Mouse (Mus musculus) MEL (cell line): ENCODE results near the gene Racgap1. TPM values are rescaled to one million over a fixed set of nuclear protein-coding genes. Genes with fewer than 3 reads are reported as not detected.

ENCODE experiments used
- DNase-seq: peaks from one replicate; pipeline ENCODE4 v3.0.0; 2011; ENCODE audit warnings: low read depth, low spot score
- H3K27ac ChIP-seq: 2 replicates; pipeline ENCODE4 v1.5.1; 2012; ENCODE audit warnings: low read depth, mild to moderate bottlenecking, control low read depth, low read length, moderate library complexity; ENCODE audit not compliant: control insufficient read depth
- H3K27me3 ChIP-seq, 2 experiments: fragments of 150-350 bp in 1 of 2; sonication (generic) in 1 of 2; 2 replicates each; pipeline ENCODE4 v1.6.1; 2012; ENCODE audit warnings: low read length in 2 of 2, mild to moderate bottlenecking in 2 of 2, improper control_type of control experiment in 1 of 2, moderate library complexity in 1 of 2; ENCODE audit not compliant: insufficient read depth in 2 of 2, control insufficient read depth in 1 of 2
- H3K36me3 ChIP-seq, 2 experiments: 2 replicates each; pipeline ENCODE4 v1.6.1; 2012 to 2014; ENCODE audit warnings: low read length in 2 of 2, improper control_type of control experiment in 1 of 2, inconsistent platforms in 1 of 2, mild to moderate bottlenecking in 1 of 2; ENCODE audit not compliant: insufficient read depth in 2 of 2, control insufficient read depth in 1 of 2
- H3K4me1 ChIP-seq, 2 experiments: fragments of 150-350 bp in 1 of 2; sonication (generic) in 1 of 2; 2 replicates each; pipeline ENCODE4 v1.6.1; 2012; ENCODE audit warnings: low read length in 2 of 2, improper control_type of control experiment in 1 of 2, mild to moderate bottlenecking in 1 of 2; ENCODE audit not compliant: insufficient read depth in 2 of 2, control insufficient read depth in 1 of 2
- H3K4me3 ChIP-seq, 2 experiments: fragments of 150-350 bp in 1 of 2; sonication (generic) in 1 of 2; 2 replicates each; pipeline ENCODE4 v1.5.1; 2012; ENCODE audit warnings: low read depth in 2 of 2, low read length in 2 of 2, mild to moderate bottlenecking in 2 of 2, moderate library complexity in 2 of 2, control low read depth in 1 of 2, improper control_type of control experiment in 1 of 2; ENCODE audit not compliant: control insufficient read depth in 1 of 2, insufficient read depth in 1 of 2
- H3K79me2 ChIP-seq: 2 replicates; pipeline ENCODE4 v1.6.1; 2012; ENCODE audit warnings: mild to moderate bottlenecking, low read length, moderate library complexity; ENCODE audit not compliant: control insufficient read depth, poor library complexity, insufficient read depth
- H3K9ac ChIP-seq: 2 replicates; pipeline ENCODE4 v1.6.1; 2012; ENCODE audit warnings: low read depth, mild to moderate bottlenecking, control low read depth, low read length, moderate library complexity; ENCODE audit not compliant: control insufficient read depth, poor library complexity, severe bottlenecking
- H3K9me3 ChIP-seq: fragments of 150-350 bp; sonication (generic); replicated peaks from 2 replicates; pipeline ENCODE4 v1.6.1; 2012; ENCODE audit warnings: mild to moderate bottlenecking, low read length, improper control_type of control experiment, moderate library complexity; ENCODE audit not compliant: insufficient read depth
- CHD1 ChIP-seq: IDR thresholded peaks from 2 replicates; pipeline ENCODE4 v1.6.1; 2012; ENCODE audit warnings: low read depth, mild to moderate bottlenecking, inconsistent platforms, low read length, improper control_type of control experiment
- CHD2 ChIP-seq: IDR thresholded peaks from 2 replicates; pipeline ENCODE4 v1.6.1; 2011; ENCODE audit warnings: low read length, improper control_type of control experiment
- CTCF ChIP-seq, 3 experiments: IDR thresholded peaks in 2 of 3; conservative IDR thresholded peaks in 1 of 3; 2 replicates each; pipeline ENCODE4 v1.5.1; 2011 to 2012; ENCODE audit warnings: low read length in 3 of 3, low read depth in 2 of 3, mild to moderate bottlenecking in 2 of 3, improper control_type of control experiment in 1 of 3, inconsistent platforms in 1 of 3, mixed read lengths in 1 of 3, moderate library complexity in 1 of 3; ENCODE audit not compliant: control insufficient read depth in 1 of 3, insufficient read depth in 1 of 3, poor library complexity in 1 of 3, severe bottlenecking in 1 of 3
- ELF1 ChIP-seq: IDR thresholded peaks from 2 replicates; pipeline ENCODE4 v1.6.1; 2014; ENCODE audit warnings: low read depth, mild to moderate bottlenecking, inconsistent platforms, low read length, improper control_type of control experiment, moderate library complexity
- EP300 ChIP-seq, 2 experiments: IDR thresholded peaks; 2 replicates each; pipeline ENCODE4 v1.6.1; 2011; ENCODE audit warnings: improper control_type of control experiment in 2 of 2, low read length in 2 of 2, low read depth in 1 of 2, mild to moderate bottlenecking in 1 of 2
- ETS1 ChIP-seq: IDR thresholded peaks from 2 replicates; pipeline ENCODE4 v1.6.1; 2012; ENCODE audit warnings: low read depth, mild to moderate bottlenecking, inconsistent platforms, low read length, improper control_type of control experiment, moderate library complexity
- GABPA ChIP-seq: IDR thresholded peaks from 2 replicates; pipeline ENCODE4 v1.6.1; 2012; ENCODE audit warnings: low read depth, mild to moderate bottlenecking, inconsistent platforms, low read length, improper control_type of control experiment, moderate library complexity
- HCFC1 ChIP-seq: IDR thresholded peaks from 2 replicates; pipeline ENCODE4 v1.6.1; 2012; ENCODE audit warnings: low read depth, mild to moderate bottlenecking, inconsistent platforms, low read length, improper control_type of control experiment, moderate library complexity
- MAZ ChIP-seq: IDR thresholded peaks from 2 replicates; pipeline ENCODE4 v1.6.1; 2012; ENCODE audit warnings: low read depth, mild to moderate bottlenecking, inconsistent platforms, low read length, improper control_type of control experiment
- MXI1 ChIP-seq: IDR thresholded peaks from 2 replicates; pipeline ENCODE4 v1.6.1; 2011; ENCODE audit warnings: mild to moderate bottlenecking, low read depth, low read length, improper control_type of control experiment
- MYB ChIP-seq: IDR thresholded peaks from 2 replicates; pipeline ENCODE4 v1.6.1; 2011; ENCODE audit warnings: mild to moderate bottlenecking, low read depth, low read length, improper control_type of control experiment
- MYC ChIP-seq: IDR thresholded peaks from 2 replicates; pipeline ENCODE4 v1.6.1; 2011; ENCODE audit warnings: low read depth, mild to moderate bottlenecking, low read length, improper control_type of control experiment, moderate library complexity
- NELFE ChIP-seq: IDR thresholded peaks from 2 replicates; pipeline ENCODE4 v1.6.1; 2011; ENCODE audit warnings: low read depth, low read length, improper control_type of control experiment
- NRF1 ChIP-seq: IDR thresholded peaks from 2 replicates; pipeline ENCODE4 v1.6.1; 2014; ENCODE audit warnings: low read depth, mild to moderate bottlenecking, inconsistent platforms, low read length, improper control_type of control experiment, moderate library complexity; ENCODE audit not compliant: poor library complexity, insufficient read depth, severe bottlenecking
- POLR2A ChIP-seq, 2 experiments: IDR thresholded peaks; 2 replicates each; pipeline ENCODE4 v1.6.1; 2011 to 2012; ENCODE audit warnings: low read length in 2 of 2, mild to moderate bottlenecking in 2 of 2, control low read depth in 1 of 2, improper control_type of control experiment in 1 of 2, low read depth in 1 of 2, moderate library complexity in 1 of 2; ENCODE audit not compliant: control insufficient read depth in 1 of 2, insufficient read depth in 1 of 2, poor library complexity in 1 of 2
- SIN3A ChIP-seq: IDR thresholded peaks from 2 replicates; pipeline ENCODE4 v1.6.1; 2012; ENCODE audit warnings: low read length, improper control_type of control experiment, inconsistent platforms
- SMC3 ChIP-seq: IDR thresholded peaks from 2 replicates; pipeline ENCODE4 v1.6.1; 2011; ENCODE audit warnings: low read depth, low read length, improper control_type of control experiment
- TCF12 ChIP-seq: IDR thresholded peaks from 2 replicates; pipeline ENCODE4 v1.6.1; 2014; ENCODE audit warnings: low read depth, mild to moderate bottlenecking, inconsistent platforms, low read length, improper control_type of control experiment, moderate library complexity
- UBTF ChIP-seq: IDR thresholded peaks from 2 replicates; pipeline ENCODE4 v1.6.1; 2012; ENCODE audit warnings: low read depth, mild to moderate bottlenecking, inconsistent platforms, low read length, improper control_type of control experiment, moderate library complexity, borderline replicate concordance; ENCODE audit not compliant: insufficient read depth
- USF1 ChIP-seq: IDR thresholded peaks from 2 replicates; pipeline ENCODE4 v1.6.1; 2014; ENCODE audit warnings: low read depth, mild to moderate bottlenecking, inconsistent platforms, low read length, improper control_type of control experiment, moderate library complexity
- ZC3H11A ChIP-seq: IDR thresholded peaks from 2 replicates; pipeline ENCODE4 v1.6.1; 2012; ENCODE audit warnings: low read depth, mild to moderate bottlenecking, inconsistent platforms, low read length, improper control_type of control experiment
- ZKSCAN1 ChIP-seq: IDR thresholded peaks from 2 replicates; pipeline ENCODE4 v1.6.1; 2012; ENCODE audit warnings: low read depth, mild to moderate bottlenecking, inconsistent platforms, low read length, improper control_type of control experiment, moderate library complexity
- ZNF384 ChIP-seq: IDR thresholded peaks from 2 replicates; pipeline ENCODE4 v1.6.1; 2012; ENCODE audit warnings: low read depth, mild to moderate bottlenecking, inconsistent platforms, low read length, improper control_type of control experiment
- polyA plus RNA-seq, 2 experiments: library from polyadenylated mRNA; stranded (reverse) in 1 of 2; unstranded in 1 of 2; fragments of >175 nt in 1 of 2; fragments of >200 nt in 1 of 2; gene quantifications; 2 replicates each; pipeline versions ENCODE4 v1.2.1 to v1.2.4; 2012; ENCODE audit warnings: low replicate concordance in 2 of 2, low read depth in 1 of 2; ENCODE audit not compliant: insufficient read length in 2 of 2, insufficient read depth in 1 of 2, missing spikeins in 1 of 2
- total RNA-seq: library from RNA; depleted of rRNA; stranded (reverse); fragments of 300-350 nt; gene quantifications from 2 replicates; pipeline ENCODE4 v1.2.3, GENCODE M21; 2012

Racgap1 gene
- total and polyA plus RNA-seq, 3 experiments, result 126 to 367 (median 149) TPM

DNA sequence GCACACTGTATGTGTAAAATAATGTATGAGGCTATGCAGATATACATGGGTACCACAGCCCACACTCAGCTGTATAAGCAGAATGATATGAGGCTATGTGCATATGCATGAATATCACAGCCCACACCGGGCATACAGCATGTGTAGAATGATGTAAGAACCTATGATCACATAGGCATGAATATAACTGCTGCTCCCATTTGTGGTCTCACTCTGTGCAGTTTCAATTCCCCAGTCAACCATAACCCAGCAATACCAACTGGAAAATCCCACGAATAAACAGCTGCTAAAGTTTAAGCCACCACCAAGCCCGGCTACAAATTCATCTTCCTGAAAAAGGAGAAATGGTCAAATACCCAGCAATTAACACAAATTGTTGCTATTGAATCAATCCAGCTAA, 32.9 kb downstream of the Racgap1 start:
- H3K27me3 ChIP-seq, result peaks cover 1 to 5% of the 10 kb centered on the region in 2 experiments; a peak in 2 of 4 replicates
- no peak overlapping the region for H3K4me3 ChIP-seq
- TF ChIP-seq HCFC1, result no peak
- TF ChIP-seq ELF1, result no peak
- TF ChIP-seq MYC, result no peak
- TF ChIP-seq EP300 (IDR thresholded peaks at IDR 0.05; ENCODE audit: low read depth in 1 of 2, low read length in 2 of 2), result no peak
- no peak for TF ChIP-seq ETS1
- TF ChIP-seq POLR2A (IDR thresholded peaks at IDR 0.05; ENCODE audit: control insufficient read depth in 1 of 2, insufficient read depth in 1 of 2, low read depth in 1 of 2, low read length in 2 of 2, poor library complexity in 1 of 2), result no peak
- no peak for TF ChIP-seq CHD2
- TF ChIP-seq GABPA, result no peak
- TF ChIP-seq TCF12, result no peak
- TF ChIP-seq MXI1, result no peak
- no peak for TF ChIP-seq ZKSCAN1
- no peak for TF ChIP-seq CTCF (IDR thresholded peaks at IDR 0.05 in 2 of 3, conservative IDR thresholded peaks at IDR 0.05 in 1 of 3; ENCODE audit: control insufficient read depth in 1 of 3, insufficient read depth in 1 of 3, low read depth in 2 of 3, low read length in 3 of 3, poor library complexity in 1 of 3, severe bottlenecking in 1 of 3)
- TF ChIP-seq, all 39 proteins: peak for 0
- Histone ChIP-seq H3K9me3 (no peaks in the 10 kb centered on the region), H3K27ac (no peak overlapping the region), H3K9ac (no peak overlapping the region), H3K79me2 (no peaks in the 10 kb centered on the region), H3K36me3 (peaks cover 0 to 7% of the 10 kb centered on the region in 2 experiments; a peak in 2 of 4 replicates), H3K4me1 (no peaks in the 10 kb centered on the region)
- no peak for DNase-seq

DNA sequence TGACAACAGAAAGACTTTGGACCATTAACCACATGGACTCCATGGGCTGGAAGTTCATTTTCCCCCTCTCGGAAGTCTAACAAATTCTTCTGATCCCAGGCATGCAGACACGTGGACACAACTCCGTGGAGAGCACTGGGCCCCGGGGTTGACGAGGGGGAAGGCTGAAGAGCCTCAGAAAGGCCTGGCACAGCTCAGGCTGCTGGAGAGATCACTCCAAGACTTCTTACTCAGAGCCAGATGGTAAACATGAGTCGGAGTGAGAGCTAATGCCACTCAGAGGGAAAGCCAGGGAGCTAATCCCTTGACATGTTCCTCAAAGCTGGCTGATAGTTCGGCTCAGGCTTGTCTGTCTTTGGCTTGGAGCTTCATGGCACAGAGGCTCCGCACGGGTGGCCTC, 36.2 kb downstream of the Racgap1 start:
- H3K27me3 ChIP-seq, result peaks cover 1 to 13% of the 10 kb centered on the region in 2 experiments
- H3K9ac ChIP-seq, result no peak overlapping the region
- H3K9me3 ChIP-seq, result no peaks in the 10 kb centered on the region
- no peaks in the 10 kb centered on the region for H3K36me3 ChIP-seq
- TF ChIP-seq SIN3A (no peak), UBTF (no peak), NRF1 (no peak), SMC3 (no peak), GABPA (no peak), MAZ (no peak), MYB (no peak), ELF1 (no peak), ZKSCAN1 (no peak), HCFC1 (no peak), ZNF384 (no peak), NELFE (no peak), ZC3H11A (no peak), USF1 (no peak), CHD1 (no peak)
- TF ChIP-seq, all 39 proteins: peak for 0
- H3K79me2 ChIP-seq, result no peaks in the 10 kb centered on the region
- DNase-seq, result no peak
- no peak overlapping the region for H3K27ac ChIP-seq
- H3K4me1 ChIP-seq, result no peaks in the 10 kb centered on the region
- no peak overlapping the region for H3K4me3 ChIP-seq
